Mouse (Mus musculus): ENCODE data around the gene Guk1. TPM values are rescaled to one million over a fixed set of nuclear protein-coding genes. Genes with fewer than 3 reads are reported as not detected.
A peak's percentile ranks its signal among the peaks of the same experiment; 100 is the strongest.
"Not testable (repeated sequence)": the region's sequence is repeated elsewhere in the genome, so short reads cannot be mapped to it uniquely, and the experiment has no call there.

Gene Guk1
- total RNA-seq, 2 experiments from 2014 or later: 74.3 to 76.2 TPM

DNA sequence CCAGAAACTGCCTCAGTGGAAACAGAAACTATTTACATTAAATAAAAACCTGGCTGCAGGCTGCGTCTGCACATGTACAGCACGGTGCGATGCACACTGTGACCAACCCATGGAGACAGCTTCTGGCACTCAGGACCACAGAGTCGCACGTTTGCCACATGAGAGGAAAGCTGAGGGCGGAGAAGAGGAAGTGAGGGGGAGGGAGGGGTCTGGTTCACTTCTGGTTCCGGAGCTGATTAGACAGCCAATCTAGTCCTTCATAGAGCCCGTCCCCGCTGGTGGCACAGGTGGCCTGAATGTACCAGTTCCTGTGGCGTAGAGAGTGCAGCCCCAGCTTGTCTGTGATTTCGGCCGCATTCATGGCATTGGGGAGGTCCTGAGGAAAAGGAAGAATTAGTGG is 20.3 kb upstream of the Guk1 start:
- DNase-seq; intact Hi-C loops (cut with DNase I): not testable (repeated sequence)

DNA sequence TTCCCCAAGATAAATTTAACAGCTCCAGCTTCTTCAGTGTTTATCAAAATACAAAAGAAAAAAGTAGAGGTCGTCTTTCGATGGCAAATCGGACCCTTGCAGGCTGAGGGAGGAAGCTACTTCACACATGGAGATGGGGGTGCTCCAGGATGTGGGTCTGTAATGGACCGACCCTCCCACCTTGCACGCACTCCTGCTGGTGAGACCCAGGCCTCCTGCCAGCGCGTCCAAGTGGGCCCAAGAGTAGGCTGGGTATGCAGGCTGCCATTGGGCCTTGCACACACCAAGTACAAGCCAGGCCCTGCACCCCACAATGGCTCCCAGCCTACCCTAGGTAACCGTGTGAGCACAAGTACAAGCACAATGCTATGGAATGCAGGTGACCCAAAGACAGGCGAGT is 19.5 kb upstream of the Guk1 start:
- DNase-seq; intact Hi-C loops (cut with DNase I): not testable (repeated sequence)

DNA sequence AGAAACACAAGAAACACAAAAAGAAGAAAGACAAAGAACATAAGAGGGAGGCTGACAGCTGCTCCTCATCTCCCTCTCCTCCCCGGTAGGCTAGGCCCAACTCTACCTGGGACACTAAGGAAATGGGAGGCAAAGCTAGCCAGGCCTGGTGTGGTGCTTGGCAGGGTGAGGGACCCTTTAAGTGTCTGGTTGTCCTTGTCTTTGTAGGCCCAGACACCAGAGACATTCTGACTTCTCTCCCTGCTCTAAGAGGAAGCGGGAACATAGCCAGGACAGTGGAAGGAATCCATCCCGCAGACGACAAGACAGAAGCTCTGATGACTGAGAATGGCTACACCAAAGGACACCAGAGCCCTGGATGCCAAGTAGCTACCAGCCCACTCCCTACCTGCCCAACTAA is 18.0 kb upstream of the Guk1 start:
- DNase-seq: no peak
- intact Hi-C loops (cut with DNase I): no loop called here

DNA sequence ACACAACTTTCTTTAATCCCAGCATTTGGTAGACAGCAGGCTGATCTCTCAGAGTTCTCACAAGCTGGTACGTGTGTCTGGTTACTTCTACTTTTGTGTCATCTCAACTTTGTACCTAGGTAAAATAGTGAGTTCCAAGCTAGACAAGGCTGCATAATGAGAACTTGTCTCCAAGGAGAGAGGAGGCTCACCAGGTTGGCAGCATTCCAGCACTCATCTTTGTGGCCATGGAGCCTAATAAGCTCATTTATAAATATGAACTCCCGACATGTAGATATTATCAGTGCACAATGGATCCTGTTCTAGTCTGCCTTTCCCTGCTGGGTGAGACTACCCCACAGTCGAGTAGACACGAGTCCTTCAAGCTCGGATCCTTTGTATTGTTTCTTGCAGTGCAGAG is 17.6 kb upstream of the Guk1 start:
- intact Hi-C loops (cut with DNase I): loop anchor here (1.0 kb wide), 1 partner anchor 18 kb away; no protein-coding TSS in a partner anchor
- DNase-seq: peak in 1 of 2 experiments; percentile 21

DNA sequence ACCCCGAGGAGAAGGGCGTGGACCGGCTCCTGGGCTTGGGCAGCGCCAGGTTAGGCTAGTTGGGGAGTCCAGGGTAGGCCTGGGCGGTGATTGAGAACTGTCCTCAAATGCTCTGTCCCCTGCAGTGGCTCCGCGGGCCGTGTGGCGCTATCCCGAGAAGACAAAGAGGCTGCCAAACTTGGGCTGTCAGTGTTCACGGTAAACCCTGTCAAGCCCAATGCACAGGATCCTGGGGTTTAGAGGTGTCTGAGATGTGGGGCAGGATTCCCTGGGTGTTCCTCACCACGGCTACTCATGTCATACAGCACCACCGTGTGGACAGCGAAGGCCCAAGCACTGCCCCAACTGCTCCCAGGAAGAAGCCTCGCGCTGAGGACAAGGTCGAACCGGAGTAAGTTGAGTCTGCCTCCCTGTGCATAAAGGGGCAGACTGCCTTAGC is 17.0 kb upstream of the Guk1 start:
- peak; percentile 82 to 85 for DNase-seq
- intact Hi-C loops (cut with DNase I): loop anchor here (1.0 kb wide), 1 partner anchor 18 kb away; no protein-coding TSS in a partner anchor

DNA sequence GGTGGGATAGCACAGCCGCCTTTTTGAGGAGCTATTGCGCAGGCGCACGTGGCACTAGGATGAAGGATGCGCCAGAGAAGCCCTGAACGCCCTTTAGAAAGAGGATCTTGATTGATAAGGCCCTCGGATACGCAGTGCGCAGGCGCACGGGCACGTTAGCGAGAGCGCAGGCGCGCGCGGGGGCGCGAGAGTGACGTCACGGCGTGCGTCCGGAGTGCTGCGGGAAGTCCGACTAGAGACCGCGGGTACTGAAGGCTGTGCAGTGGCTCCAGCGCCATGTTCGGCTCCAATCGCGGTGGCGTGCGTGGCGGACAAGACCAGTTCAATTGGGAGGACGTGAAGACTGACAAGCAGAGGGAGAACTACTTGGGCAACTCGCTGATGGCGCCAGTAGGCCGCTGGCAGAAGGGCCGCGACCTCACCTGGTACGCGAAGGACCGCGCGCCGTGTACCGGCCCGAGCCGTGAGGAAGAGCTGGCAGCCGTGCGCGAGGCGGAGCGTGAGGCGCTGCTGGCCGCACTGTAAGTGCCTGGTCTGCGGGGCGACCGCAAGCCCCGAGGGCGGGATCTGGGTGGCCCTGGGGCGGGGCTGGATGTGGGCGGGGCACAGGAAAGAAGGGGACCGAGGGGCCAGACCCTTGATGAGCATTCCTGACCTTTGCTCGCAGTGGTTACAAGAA is 16.3 kb upstream of the Guk1 start, which contains the start of gene 2310033P09Rik:
2310033P09Rik (plus strand) TSS at position 169 of the 679 bp plus-strand sequence.
- DNase-seq: peak; percentile 94 to 95
- intact Hi-C loops (cut with DNase I): no loop called here

DNA sequence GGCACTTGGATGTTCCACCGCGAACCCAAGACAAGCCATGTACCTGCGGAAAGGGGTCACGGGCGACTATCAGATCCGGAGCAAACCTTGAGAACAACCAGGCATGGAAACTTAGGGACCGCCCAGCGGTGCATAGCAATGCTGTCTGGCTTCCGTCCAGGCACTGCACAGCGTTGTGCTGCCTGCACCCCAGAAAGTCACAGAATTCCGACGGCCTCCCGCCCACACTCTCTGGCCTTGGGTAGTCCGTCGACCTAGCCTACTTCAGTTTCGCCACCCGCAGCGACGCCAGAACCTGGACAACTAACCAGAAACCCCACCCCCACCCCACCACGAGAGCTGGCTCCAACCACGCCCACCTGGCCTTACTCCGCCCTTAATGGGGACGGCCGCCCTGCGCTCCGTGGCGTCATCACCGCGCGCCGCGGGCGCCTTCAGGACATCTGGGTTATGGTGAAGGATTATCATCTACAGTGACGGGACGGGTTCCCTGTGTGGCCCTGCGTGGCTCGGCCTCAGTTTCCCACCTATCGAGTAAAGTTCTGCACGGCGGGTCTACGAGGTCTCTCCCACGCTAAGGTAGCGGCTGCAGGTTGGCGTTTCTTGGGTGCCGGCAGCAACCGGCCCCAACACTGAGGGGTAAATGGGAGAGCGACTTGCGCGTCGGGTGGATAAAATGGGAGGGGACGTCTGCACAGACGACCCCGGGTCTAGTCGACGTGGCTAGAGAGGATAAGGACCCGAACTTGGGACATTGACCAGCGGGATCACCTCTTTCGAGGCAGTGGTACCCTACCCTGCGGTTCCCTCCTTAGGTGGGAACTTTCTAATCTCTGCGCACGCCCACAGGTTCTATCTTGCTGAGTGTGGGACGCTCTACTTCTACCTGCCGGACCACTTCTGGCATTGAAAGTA is 10.3 kb upstream of the Guk1 start, which contains the start of gene Mrpl55:
Mrpl55 (plus strand) TSS at position 406 of the 915 bp plus-strand sequence.
- intact Hi-C loops (cut with DNase I): loop anchor here (5.0 kb wide), 1 partner anchor 40 kb away; the partner anchor contains the start of gene Iba57
- peak; percentile 95 to 97 for DNase-seq

DNA sequence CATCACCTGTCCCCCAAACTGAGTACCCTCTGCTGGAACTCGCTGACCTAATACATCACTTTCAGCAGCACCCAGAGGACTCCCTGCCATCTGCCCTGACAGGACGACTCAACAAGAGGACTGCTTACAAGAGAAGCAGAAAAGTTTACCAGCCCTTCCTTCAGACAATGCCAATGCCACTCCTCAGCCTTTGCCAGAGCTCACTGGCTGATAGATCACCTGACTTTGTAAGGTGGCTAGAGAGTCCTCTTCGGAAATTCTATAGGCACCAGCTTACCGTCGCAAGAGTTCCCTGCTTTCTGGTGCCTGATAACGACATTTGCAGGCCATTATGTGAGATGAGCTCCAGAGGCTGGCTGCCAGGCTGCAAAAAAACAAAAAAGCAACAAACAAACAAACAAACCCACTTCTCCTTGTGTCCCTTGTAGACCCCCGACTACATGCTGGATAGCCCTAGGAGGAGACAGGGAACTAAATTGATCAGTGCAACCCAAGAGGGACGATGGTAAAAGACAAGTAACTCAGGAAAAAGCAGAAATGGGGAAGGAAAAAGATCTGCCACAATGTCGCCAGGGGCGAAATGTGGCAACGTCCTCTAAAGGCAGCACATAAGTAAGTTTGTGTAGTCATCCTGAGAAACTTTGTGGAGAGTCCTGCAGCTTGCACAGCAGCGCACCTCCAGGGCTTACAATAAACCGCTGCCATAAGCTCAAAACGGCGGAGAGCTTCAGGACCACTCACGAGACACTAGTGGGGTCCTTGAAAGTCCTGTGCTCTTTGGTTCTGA is 9.4 kb upstream of the Guk1 start:
- intact Hi-C loops (cut with DNase I): loop anchor here (5.0 kb wide), 1 partner anchor 39 kb away; the partner anchor contains the start of gene Iba57
- no peak for DNase-seq

DNA sequence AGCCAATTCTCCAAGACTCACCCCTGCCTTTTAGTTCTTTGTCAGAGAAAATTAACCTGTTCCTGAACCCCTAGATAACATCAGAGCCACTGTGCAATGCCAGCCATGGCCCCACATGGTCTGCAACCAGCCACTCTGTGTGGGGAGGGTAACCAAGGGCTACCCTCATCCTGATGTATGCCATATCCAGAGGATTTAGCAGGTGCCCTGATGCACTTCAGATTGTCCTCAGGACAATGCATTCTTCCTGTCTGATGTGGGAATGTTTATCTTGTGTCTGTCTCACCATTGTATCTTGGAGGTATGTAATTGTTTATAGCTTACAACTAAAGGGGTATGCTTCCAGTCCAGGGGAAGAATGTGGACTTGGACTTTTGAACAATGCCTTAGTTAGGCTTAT is 4.2 kb upstream of the Guk1 start:
- no peak for DNase-seq
- intact Hi-C loops (cut with DNase I): no loop called here

DNA sequence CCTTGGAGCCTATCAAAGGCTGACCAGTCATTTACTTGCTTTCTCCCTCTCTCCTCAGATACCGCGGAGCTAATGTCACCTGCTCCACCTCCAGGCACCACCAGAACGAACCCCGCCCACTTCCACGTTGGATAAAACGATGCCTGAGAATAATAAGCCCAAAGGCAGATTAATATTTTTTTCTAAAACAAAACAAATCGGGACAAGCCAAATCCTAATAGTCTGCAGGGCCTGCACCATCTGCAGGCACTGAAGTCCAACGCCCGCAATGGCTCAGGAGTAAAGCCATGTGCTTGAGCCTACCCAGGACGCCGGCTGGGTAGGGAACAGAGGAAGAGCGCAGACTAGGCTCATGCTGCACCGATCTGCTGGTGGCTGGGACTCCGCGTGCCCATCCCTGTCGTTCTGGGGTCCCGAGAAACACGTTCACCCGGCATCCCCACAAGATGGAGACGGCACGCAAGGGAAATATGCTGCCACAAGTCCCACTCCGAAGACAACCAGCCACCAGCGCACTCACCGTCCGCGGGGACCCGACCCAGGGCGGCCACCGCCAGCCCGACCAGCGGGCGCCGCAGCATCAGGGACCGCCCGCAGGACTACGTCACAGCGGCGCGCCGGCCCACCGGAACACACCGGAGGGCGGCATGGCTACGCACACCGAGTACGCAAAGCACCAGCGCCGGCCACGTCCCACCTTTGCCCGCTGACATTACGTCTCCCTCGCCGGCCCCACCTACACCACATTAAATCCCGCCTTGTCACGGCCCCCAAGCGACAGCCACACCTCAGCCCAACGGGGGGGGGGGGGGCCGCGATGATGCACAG is 567 bp downstream of the Guk1 start:
- intact Hi-C loops (cut with DNase I): no loop called here
- DNase-seq: peak; percentile 93

DNA sequence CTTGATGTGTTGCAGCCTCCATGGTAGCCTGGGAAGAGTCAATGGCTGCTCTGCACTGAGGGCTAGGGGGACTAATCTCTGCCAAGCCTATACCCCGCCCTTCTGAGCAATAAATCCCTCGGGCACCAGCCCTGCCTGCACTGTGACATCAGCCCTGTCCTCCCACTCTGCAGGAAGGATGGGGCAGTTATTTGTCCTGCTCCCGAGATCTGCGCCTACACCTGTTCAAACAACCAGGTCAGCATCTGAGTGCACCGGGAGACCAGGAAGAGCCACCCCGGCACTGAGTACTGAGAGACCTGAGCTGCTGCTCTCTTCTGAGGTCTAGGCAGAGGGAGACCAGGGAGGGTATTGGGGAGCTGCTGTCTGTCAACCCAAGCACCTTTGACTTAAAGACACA is 4.3 kb downstream of the Guk1 start:
- intact Hi-C loops (cut with DNase I): loop anchor here (10.0 kb wide), 1 partner anchor 223 kb away; no protein-coding TSS in a partner anchor
- no peak for DNase-seq

DNA sequence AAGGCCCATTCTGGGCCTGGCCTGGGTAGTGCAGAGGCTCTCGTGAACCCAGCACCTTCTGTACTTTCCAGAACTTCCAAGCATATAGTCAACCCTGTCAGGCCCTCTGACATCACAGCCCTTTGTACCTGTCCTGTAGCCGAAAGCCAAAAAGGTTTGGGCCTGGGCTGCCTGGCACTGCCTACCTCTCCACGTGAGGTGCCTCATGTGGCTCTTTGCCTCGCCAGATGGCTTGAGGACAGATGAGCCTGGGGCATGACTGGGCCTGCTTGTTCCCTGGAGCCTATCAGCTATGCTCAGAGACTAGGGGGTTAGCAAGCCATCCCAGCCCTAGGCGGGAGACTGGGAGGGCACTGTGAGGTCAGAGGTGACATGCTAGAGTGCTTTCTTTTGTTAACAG is 6.5 kb downstream of the Guk1 start:
- DNase-seq: no peak
- intact Hi-C loops (cut with DNase I): loop anchor here (10.0 kb wide), 1 partner anchor 221 kb away; no protein-coding TSS in a partner anchor

DNA sequence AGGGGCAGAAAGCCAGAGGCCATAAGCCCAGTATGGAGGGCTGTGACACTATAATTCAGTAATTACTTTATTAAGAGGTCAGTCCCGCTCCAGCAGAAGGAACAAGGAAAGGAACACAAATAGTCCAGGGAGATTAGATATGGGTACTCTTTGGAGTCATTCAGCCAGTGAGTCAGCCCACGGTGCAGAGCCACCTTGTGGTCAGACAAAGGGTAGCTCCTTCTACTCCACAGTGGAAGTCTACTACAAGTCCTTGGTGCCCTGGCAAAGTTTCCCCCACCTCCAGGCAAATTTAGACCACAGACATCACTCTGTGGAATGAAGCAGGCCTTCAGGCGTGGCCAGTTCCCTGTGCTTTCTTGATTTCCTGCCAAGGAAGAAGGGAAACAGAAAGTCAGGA is 8.2 kb downstream of the Guk1 start:
- DNase-seq: peak; percentile 83 to 85
- intact Hi-C loops (cut with DNase I): loop anchor here (1.0 to 10.0 kb wide), 3 partner anchors 23 to 219 kb away; no protein-coding TSS in a partner anchor

DNA sequence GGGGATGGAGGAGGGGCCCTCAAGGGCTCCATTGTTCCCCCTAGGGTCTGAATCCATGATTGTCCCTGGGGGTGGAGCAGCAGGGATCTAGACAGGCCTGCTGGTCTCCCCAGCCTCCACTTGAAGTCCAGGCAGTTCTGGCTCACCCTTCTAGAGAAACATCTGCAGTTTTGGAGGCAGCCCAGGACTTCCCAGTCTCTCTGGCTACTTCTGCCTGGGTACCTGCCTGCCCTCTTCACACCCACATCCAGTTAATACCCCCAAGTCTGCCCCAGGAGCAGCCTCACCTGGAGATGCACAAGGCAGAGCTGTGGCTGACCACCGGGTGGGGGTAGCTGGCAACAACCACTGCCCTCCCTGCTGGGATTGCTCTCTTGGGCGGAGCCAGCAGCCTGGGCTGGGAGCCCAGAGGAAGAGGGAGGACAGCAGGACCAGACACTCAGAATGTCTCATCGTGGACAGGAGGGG is 9.1 kb downstream of the Guk1 start, which contains the start of gene Gjc2:
Gjc2 (minus strand) TSS at position 350 of the 468 bp plus-strand sequence.
- intact Hi-C loops (cut with DNase I): loop anchor here (1.0 to 10.0 kb wide), 3 partner anchors 22 to 218 kb away; no protein-coding TSS in a partner anchor
- DNase-seq: peak; percentile 79 to 82

DNA sequence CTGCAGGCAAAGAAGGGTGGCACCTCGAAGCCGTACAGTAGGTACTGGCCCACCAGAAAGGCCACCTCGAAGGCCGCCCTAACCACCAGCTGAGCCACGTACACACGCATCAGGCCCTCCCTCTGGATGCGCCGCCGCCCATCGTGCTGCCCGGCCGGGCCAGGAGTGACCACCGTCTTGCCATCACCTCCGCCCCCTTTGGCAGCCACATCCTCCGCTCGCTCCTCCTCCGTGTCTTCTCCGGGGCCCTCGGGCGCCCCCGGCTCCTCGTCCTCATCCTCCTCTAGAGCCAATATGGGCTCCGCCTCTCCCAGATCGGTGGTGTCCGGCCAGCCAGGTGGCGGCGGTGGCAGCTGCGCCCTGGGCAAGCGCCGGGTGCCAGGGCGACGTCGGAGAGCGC is 15.1 kb downstream of the Guk1 start:
- DNase-seq: no peak
- intact Hi-C loops (cut with DNase I): no loop called here

DNA sequence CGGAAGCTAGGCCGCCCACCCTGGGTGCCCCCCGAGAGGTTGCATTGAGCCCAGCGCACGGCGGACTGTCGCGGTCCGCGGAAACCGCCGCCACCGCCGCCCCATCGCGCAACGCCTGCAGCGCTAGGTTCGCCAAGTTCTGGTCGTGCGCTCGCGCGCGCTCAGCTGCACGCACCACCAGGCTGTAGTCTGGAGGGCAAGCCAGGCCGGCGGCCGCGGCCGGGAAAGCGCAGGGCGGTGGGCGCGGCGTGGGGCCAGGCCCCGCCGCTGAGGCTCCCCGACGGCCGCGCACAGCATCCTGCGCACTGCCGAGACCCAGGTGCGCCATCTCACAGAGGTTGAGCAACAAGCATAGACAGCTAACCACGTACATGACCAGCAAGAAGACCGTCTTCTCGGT is 15.5 kb downstream of the Guk1 start:
- DNase-seq: no peak
- intact Hi-C loops (cut with DNase I): no loop called here

DNA sequence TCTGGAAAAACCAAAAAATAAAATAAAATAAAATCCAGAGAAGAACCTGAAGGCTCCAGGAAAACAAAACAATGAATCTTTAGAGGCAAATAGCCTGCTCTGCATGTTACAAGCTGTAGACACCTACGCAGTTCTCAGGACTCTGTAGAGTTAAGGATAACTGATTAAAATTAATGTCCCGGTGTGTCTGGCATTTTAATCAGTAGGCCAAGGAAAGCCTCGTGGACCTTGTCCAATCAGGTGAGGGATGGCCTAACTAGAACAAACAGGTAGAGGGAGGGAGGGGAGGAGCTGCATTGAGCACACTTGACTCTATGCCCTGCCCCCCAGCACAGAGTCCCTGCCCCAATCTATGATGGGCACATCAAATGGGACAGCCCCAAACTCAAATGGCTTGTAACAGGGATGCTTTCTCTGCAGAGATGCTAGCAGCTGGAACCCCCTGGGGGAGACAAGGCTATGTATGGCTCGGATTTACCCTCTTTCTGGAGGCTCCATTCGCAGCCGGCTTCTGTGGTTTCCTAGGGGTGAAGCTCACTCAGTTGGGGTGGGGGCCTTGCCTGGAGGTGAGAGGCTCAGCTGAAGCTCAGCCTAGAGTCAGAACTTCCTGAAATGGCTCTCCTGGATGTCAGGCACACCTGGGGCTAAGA is 17.7 kb downstream of the Guk1 start:
- DNase-seq: no peak
- intact Hi-C loops (cut with DNase I): no loop called here

DNA sequence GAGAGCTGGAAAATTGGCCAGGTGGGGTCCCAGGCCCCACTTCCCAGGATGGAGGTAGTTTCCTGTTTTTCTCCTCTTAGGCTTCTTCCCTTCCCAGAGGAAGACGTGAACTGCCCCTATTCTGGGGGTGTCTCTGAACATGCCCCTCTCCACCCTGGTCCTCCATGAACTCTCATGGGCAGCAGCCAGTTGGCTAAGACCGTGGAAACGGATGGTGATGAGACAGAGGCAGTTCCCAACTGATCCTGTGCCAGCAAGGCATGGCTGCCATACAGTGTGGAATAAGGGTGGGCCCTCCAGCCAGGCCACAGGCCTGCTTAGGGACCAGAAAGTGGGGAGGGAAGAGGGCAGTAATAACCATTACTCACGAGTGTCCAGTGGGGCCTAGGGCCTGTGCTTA is 21.5 kb downstream of the Guk1 start:
- intact Hi-C loops (cut with DNase I): no loop called here
- no peak for DNase-seq

DNA sequence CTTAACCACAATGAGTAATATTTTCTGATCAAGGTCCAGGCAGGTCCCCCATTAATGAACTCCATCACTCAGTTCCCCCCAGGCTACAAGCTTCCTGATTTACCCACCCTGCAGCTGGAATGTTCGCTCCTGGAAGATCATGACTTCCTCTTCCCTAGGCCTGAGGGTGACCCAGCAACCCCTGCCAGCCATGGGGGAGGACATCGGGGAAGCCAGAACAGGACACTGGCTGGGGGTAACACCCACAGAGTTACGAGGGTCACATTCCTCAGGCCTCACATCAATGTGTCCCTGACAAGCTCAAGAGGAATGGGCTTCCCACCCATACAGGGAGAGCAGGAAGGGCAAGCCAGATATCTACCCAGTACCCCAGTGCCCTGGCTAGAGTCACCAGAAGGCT is 22.2 kb downstream of the Guk1 start:
- intact Hi-C loops (cut with DNase I): loop anchor here (10.0 kb wide), 1 partner anchor 785 kb away; no protein-coding TSS in a partner anchor
- DNase-seq: no peak

Measured in heart, postnatal 10 days (tissue).